Mouse (Mus musculus) 416B (cell line): ENCODE measurements around the gene Slc3a2.

Experiments
- DNase-seq: peaks from one replicate; pipeline ENCODE4 v3.0.0; 2011; ENCODE audit warnings: low read depth

Gene Slc3a2

DNA sequence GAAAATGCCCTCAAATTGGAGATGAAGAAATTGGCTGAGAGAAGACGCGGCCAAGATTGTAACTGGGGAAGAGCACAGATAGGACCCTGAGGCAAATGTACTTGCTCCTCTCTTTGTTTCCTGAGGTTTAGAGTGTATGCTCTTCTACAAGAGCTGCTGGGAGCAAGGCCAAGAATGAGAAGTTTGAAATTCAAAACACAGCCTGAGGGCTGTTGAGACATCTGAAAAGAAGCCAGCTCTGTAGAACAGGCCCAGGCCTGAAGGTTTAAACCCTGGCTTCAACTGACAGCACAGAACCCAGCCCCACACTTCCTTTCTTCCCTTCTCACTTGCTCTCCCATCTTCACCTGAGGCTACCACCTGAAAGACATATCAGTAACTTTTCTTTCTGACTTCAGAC is 13.1 kb downstream of the Slc3a2 start:
- DNase-seq = no peak

DNA sequence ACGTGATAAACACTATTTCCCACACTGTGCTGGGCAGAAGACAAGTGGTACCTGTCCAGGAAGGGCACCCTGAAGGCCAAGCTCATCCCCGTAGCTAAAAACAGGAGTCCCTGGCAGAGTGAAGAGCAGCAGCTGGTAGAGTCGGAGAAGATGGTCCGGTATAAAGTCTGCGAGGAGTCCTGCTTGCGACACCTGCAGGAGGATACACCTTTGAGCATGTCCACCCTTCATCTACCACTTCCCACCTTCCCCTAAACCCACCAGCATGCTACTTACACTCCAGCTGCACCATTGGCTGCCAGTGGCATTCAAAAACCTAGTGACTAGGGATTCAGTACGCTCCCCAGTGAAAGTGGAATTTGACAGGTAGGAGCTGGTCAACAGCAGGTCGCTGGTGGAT is 14.2 kb downstream of the Slc3a2 start:
- no peak for DNase-seq

DNA sequence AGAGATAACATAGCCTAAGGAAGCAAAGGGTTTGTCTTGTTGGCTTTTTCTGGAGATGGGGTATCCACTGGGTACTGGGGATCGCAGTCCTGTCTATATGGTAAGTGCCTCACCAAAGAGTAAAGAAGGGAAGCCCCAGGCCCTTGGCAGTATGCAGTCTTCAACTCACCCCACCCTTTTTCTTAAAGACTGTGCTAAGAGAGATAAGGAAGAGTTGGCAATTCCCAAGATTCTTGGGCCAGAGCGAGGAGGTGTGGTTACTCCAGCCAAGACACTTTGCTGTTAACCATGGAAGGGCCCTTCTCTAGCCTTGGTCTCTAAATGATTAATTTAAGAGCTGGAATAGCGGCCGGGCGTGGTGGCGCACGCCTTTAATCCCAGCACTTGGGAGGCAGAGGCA is 16.2 kb downstream of the Slc3a2 start:
- no peak for DNase-seq

DNA sequence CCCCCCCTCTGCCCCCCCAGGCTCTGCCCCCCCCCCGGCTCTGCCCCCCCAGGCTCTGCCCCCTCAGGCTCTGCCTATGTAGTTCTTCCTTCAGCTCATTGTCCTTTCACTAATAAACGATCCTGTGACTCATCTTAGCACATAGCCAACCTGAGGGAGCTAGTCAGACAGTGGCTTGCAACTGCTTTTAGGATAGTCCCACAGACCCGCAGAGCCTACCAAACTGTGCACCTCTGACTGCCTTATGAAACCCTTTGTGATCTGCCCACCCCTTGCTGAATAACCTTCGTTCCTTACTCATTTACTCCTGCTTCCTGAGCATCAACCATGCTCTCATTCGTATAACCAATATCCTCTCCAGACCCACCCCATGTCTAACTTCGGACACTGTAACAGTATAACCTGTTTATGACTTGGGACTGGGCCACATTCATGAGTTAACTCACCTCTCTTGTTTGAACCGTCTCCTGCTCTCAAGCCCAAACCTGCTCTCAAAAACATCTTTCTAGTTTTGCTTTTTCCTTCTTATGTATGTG is 17.0 kb downstream of the Slc3a2 start:
- peak; percentile 34 for DNase-seq

DNA sequence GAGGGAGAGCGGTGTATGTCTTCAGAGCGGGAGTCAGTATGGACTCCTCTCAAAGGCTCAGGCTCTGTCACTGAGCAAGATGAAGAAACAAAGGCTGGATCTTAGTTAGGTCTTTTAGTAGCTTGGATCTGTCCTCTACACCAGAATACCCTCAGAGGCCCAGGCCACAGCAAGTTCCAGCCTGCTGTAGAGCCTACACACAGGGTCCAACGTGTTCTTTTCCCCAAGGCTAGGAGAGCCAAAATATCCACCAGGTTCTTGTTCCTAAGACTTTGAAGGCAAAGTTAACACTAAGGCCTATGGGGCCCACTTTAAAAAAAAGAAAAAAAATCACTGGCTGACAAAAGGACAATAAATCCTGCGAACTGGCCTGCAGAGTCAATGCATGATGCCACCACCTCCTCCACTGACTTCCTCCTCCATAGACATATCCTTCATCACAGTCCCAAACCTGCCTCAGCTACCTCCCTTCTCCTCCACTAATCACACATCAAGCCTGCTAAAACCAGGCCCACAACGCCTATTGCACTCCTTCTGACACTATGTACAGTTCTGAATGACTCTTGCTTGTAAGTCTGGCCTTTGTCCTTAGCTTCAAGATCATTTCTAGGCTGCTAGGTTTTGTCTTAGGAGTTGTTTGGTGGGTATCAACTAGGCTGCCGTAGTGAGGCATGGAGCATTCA is 18.0 kb downstream of the Slc3a2 start:
- DNase-seq = no peak

DNA sequence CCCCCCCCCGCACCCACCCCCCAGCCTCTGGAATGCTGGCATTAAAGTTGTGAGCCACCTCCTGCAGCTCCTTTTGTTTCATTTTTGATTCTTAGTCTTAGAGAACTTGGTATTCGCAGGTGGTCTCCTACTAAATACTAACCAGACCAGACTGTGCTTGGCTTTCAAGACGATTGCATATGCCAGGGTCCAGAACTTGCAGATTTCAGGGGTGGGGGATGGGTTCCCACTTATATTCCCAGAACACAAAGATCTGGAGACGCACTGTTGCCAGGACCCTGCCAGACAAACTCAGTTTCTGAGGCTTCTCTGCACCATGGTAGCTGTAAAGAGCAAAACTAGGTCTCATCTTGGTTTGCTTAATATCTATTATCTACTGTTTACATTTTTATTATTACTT is 19.6 kb downstream of the Slc3a2 start:
- no peak for DNase-seq

DNA sequence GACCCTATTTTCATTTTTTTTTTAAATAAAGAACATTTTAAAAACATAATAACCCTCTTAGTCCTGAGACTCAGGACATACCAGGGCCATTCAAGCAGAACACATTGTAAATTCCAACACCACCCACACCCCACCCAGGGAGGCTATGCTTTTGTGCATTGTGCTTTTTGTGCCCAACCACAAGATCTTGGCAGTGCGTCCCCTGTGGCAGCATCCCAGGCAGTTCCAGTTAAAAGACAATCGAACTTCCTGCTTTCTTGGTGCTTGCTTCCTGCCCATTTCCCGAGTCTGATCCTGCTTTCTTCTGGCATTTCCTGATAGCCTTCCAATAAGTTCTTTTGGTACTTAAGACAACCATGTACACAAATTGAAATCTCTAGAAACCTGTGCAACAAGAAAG is 20.7 kb downstream of the Slc3a2 start:
- DNase-seq = no peak

DNA sequence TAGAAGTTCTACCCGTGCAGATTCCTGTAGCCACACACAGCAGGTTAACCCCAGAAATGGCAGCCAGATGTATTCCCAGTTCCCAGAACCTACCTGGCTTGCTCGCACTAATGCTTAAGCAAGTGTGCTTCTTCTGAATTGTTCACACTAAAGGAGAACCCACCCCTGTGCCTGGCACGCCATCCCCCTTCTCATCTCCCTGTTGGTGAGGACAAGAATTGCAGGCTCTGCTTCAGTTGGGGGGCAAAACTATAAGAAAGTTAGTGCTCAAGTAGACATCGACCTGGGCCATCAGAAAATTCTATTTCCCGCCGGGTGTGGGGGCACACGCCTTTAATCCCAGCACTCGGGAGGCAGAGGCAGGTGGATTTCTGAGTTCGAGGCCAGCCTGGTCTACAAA is 23.5 kb downstream of the Slc3a2 start:
- no peak for DNase-seq

DNA sequence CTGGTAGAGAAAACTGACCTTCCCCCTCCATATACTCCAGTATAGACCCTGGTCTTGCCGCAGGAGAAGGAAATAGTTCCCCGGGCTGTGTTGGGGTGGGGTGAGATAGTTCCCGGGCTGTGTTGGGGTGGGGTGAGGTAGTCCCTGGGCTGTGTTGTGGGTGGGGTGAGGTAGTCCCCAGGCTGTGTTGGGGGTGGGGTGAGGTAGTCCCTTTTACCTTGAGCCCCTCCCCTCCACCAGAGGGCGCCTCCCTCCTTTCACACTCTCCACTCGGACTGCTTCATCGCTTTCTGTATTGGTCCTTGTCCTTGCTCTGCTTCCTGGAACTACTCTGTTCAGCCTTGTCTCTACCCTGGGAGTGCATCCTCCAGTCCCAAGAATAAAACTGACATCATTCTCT is 27.8 kb downstream of the Slc3a2 start:
- peak; percentile 59 for DNase-seq

DNA sequence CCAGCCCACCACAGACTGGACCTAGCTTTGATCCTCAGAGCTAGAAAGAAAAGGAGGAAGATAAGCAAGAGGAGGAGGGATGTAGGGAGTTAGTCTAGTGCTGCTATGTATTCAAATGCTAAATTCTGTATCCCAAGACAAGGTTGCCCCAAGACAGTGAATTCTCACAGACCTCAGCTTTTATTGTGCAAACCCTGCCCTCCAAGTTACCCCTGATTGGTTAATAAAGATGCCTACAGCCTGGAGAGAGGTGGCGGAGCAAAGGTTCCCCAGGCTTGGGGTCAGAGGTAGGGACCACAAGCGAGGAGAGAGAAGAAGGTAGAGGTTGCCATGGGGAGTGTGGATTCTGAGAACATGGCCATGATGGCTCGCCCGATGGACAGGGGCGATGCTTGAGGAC is 30.4 kb downstream of the Slc3a2 start:
- DNase-seq = no peak

DNA sequence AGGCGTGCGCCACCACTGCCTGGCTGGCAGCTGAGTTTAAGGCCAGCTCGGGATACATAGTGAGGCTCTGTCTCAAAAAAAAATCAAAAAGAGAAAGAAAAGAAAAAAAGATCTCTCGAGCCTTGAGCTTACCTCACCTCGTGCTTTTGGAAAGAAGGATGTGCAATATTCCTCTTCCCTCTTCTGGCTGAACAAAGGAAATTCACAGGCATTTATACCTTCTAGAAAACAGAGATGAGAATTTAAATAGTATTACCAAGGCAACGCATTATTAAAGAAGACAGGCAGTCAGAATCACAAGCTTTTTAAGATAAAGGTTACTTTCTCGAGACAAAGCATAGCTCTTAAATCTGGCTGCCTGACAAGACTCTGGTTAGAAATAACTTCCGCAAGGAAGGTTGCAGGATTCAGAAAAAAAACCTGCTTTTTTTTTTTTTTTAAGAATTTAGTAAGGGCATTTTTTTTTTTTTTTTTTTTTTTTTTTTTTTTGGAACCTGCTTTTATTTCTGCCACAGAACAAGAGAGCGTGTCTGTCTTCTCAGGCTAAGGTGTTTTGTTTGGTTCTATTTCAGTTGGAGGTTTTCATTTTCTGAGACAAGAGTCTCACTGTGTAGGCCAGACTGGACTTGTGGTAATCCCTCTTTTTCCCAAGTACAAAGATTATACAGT is 31.2 kb downstream of the Slc3a2 start:
- DNase-seq = no peak

DNA sequence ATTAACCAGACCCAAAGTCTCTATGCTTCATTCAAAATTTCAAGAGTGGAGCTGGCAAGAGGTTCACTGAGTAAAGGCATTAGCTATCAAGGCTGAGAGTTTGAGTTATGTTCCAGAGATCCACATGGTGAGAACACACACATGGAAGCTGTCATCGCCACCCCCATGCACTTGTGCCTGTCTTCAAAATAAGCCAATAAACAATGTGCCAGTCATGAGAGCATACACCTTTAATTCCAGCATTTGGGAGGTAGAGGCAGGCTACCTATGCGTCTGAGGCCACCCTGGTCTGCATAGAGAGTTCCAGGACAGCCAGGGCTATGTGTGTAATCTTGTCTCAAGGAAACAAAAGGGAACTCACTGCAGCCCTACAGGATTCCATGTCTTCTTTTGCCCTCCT is 39.5 kb downstream of the Slc3a2 start:
- DNase-seq = no peak

DNA sequence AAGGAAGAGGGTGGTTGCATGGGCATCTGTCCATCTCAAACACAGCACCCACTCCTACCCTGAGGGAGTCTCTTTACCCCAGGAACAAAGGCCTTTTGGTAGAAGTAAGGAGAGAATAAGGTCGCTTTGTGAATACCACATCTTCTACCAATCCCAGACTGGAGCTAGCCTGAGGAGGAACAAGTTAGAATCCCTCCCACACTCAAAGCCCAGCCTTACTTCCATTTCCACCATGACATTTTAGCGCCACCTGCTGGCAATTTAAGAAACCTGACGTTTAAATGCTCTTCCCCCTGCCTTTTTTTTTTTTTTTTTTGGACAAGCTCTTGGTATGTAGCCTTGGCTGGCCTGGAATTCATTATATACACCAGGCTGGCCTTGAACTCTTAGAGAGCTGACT is 40.2 kb downstream of the Slc3a2 start:
- peak; percentile 92 for DNase-seq

DNA sequence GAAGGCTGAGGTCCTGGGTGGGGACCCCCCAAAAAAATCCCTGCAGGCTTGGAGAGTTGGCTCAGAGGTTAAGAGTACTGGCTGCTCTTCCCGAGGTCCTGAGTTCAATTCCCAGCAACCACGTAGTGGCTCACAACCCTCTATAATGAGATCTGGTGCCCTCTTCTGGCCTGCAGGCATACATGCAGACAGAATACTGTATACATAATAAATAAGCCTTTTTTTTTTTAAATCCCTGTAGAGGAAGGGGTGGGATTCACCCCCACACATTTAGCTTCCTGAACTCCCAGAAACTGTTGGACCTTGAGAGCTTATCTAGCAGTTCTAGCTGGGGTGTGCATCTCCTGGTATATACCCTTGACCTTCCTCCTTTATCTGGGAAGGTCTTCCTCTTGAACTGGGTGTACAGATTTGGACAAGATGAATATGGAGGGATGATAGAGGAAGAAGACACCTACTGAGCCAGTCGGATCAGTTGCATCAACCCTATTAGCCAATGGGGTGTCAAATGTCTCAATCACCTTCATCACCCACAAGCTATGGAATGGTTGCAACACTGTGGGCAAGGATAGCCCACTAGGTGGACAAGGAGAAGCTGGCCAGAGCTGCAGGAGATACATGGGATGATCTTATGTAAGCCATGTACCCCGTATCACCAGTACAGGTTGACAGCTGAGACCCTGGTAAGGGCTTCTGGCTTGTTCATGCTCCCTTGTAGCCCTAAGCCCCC is 41.4 kb downstream of the Slc3a2 start:
- no peak for DNase-seq

DNA sequence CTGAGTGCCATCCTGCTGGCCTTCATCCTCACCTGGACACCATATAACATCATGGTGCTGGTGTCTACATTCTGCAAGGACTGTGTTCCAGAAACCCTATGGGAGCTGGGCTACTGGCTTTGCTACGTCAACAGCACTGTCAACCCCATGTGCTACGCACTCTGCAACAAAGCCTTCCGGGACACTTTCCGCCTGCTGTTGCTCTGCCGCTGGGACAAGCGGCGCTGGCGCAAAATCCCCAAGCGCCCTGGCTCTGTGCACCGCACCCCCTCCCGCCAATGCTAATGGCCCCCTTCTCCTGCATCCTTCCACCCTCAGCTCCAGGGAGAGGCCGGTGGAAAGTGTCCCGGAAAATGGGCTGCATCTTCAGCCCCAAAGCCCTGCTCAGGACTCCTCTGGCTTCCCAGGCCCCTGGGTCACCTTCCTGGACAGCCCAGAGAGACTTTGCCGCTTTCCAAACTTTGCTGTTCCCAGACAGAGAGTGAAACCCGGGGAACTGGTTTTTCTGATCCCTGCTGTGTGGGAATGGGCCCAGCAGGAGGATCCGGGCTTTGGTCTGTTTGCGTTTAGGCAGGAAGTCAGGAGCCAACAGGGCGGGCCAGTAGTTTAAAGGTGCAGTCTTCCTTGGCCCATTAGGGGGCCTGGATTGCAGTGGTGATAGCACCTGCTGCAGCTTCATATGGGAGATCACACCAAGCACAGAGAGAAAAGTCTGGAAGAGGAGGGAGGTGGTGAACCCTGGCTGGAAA is 44.0 kb downstream of the Slc3a2 start:
- no peak for DNase-seq

DNA sequence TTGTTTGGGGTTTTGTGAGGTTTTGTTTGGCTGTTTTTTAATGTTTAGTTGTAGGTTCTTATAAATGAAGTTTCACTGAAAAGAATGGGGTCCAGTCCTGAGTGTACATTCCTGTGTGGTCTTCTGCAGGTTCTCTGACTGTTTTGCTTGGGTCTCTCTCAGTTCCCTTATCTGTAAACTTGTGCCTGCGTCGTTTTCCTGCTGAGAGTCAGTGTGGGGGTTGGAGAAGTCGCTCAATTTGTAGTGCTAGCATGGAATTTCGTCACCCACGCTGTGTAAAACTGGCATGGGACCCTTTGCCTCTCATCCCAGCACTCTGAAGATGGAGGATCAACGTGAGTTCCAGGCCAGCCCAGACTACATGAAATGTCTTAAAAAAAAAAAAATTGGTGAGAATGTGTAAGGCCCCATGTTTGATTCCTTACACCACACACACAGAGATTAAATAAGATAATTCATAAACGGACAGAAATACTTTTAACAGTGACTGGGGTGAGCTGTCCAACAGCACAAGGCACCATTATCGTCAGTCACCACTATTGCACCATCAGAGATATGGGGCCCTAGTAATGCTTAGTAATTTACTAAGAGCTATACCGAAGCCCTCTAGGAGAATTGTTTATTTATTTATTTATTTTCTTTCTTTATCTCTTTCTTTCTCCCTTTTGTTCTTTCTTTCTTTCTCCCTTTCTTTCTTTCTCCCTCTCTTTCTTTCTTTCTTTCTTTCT is 49.7 kb downstream of the Slc3a2 start:
- DNase-seq = no peak

DNA sequence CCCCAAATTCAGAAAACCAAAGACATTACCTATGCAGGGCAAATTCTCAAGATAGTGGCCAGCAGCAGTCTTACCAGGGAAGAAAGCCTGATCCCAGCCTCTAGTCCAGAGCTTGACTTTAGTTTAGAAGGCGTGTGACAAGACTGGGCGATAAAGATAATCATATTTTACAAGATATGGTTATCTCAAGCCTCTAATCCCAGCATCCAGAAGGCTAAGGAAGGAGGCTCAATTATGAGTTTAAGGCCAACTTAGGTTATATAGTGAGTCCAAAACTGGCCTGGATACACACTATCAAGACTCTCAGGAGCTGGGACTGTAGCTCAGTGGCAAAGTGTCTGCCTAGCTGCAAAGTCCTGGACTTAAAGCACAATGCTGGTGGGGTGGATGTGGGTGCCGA is 50.3 kb downstream of the Slc3a2 start:
- no peak for DNase-seq

DNA sequence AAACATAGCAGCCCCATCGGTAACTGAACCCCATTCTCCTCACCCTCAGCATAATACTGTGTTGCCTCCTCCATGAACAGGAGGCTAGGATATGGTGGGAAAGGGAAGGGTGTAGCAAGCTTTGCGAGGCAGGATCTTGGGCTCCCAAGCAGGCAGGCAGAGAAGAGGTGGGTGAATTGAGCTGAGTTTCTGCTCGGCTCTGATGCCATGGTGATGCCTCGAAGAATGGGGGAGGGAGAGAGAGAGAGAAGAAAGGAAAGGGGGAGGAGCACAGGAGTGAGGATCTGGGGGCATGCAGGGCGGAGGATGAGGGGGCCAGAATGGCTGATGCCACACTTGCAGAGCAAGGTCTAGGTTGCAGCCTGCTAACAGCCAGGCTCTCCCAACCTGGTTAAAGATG is 57.4 kb downstream of the Slc3a2 start:
- DNase-seq = no peak

DNA sequence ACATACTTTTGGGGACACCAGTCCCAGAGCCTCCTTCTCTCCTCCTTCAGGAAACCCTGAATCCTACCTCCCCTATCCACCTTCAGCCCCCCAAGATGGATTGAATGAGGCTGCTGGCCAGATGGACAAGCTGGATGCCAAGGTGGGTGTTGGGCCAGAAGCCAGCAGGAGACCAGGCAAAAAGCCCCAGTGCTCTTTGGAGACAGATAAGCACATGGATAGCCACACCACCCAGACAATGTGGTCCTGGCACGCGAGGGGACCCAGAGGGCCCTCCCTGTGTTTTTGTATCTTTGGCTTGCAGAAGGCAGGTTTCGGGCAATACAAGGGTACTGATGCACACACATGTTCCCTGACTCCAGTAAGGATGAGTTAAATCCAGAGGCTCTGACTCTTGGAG is 58.3 kb downstream of the Slc3a2 start:
- DNase-seq = no peak

DNA sequence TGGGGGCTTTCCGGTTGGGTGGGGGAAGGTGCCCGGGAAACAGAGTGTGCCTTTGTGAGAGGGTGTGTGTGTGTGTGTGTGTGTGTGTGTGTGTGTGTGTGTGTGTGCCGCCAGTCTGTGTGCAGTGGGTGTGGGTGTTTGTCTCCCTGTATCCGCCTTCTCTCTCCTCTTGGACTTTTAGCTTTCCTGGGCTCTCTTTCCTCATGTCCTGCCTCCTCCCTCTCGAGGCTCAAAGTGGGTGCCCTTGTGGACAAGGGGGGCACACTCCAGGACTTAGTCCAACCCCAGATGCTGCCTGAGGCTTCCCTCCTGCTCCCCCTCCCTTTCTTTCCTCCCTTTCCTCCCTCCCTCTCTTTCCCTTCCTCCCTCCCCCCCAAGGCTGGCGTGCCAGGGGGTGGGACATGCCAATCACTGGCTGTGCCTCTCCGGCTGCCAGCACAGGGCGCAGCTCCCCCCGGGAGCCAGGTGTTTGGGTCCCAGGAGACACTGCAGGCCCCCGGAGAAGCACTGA is 59.2 kb downstream of the Slc3a2 start:
- DNase-seq = no peak

DNA sequence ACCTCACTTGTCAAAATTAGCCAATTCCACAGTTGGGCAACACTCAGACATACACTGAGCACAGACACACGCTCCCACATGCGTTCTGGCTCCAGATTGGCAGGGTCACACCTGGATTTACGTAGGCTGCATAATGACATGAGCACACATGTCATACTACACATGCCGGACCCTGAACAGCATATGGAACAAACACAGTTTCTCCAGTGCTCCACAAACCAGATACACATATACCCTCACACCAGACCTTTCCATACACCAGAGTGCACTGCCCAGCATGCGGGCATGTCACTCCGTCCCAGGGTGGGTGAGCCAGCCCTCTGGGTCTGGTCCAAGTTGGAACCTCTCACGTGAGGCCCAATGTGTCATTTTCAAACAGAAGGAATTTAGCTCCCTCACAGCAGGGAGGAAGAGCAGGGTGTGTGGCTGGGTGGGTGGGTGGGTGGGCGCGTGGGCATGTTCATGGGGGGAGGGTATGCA is 59.8 kb downstream of the Slc3a2 start, which contains the start of gene Chrm1:
Chrm1 (plus strand) TSS at position 430 of the 480 bp plus-strand sequence.
- no peak for DNase-seq
